8 mouse cellular contexts compared by ENCODE assay signal in the genomic region with DNA sequence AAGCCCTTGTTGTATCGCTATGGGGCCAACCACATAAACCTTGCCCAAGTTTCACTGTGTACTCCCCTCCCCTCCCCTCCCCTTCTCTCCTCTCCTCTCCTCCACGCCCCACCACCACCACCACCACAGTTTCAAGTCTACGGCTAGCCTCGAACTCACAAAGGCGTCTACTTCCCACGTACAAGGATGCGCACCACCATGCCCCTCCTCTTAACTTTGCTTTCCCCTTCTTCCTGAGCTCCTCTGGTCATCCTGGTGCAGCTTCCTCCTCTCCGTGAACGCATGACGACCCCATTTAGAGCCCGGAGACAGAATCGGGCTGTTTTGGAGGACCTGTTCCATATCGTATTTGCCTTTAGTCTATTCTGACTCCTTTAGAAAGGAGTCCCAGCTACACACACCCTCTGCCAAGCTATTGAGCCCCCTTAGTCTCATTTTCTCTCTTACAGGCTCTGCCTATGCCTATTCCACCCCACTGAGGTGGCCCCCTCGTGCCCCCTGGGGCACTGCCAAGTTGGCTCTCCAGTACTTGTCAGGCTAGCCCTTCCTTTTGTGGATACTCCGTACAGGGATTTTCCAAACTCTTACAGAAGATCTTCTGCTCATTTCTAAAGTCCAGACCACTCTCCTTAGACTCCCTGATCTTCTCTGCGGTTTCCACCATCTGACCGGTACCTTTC. TPM values are rescaled to one million over a fixed set of nuclear protein-coding genes. Genes with fewer than 3 reads are reported as not detected.
DNase-seq lines count a peak whose midpoint lies in the region; ATAC-seq and TF ChIP-seq lines count a peak whose summit lies in the region.

No protein-coding gene starts in this region.

- H3K4me1 ChIP-seq in heart, embryonic 10.5 days: peaks cover 72% of the 10 kb centered on the region
- H3K4me1 ChIP-seq in forebrain, embryonic 12.5 days: peaks cover 71% of the 10 kb centered on the region
- peaks cover 32% of the 10 kb centered on the region for H3K4me1 ChIP-seq in limb, embryonic 14.5 days (ENCODE audit: control insufficient read depth, insufficient read depth, low read length)
- H3K4me1 ChIP-seq in thymus, adult 2 months (replicated peaks; ENCODE audit: control insufficient read depth, insufficient read depth, low read length): peaks cover 54% of the 10 kb centered on the region

- peaks cover 1% of the 10 kb centered on the region; the same call in 1 of the 2 replicates for H3K36me3 ChIP-seq in heart, embryonic 10.5 days
- H3K36me3 ChIP-seq in forebrain, embryonic 12.5 days (replicated peaks): peaks cover 4% of the 10 kb centered on the region; the same call in 1 of the 2 replicates
- peaks cover 13% of the 10 kb centered on the region for H3K36me3 ChIP-seq in limb, embryonic 14.5 days (ENCODE audit: control insufficient read depth, insufficient read depth, low read length)
- no peaks in the 10 kb centered on the region for H3K36me3 ChIP-seq in thymus, adult 2 months (ENCODE audit: control insufficient read depth, insufficient read depth, low read length)

- peak overlapping the region; percentile 73 for H3K4me3 ChIP-seq in heart, embryonic 10.5 days
- peak overlapping the region; percentile 70; the same call in 1 of the 2 replicates for H3K4me3 ChIP-seq in forebrain, embryonic 12.5 days (replicated peaks)
- H3K4me3 ChIP-seq in limb, embryonic 14.5 days (replicated peaks; ENCODE audit: low read length): peak overlapping the region; percentile 64; the same call in 1 of the 2 replicates
- H3K4me3 ChIP-seq in thymus, adult 2 months (ENCODE audit: control insufficient read depth, insufficient read depth, low read length): no peak overlapping the region

- DNase-seq in heart, embryonic 10.5 days (ENCODE audit: low spot score): no peak
- DNase-seq in heart, adult 9 months (ENCODE audit: low spot score in 2 of 2): no peak
- DNase-seq in B cell, adult 2 months: peak; percentile 20 to 26
- DNase-seq in limb, embryonic 14.5 days (ENCODE audit: low spot score): no peak
- DNase-seq in thymus, adult 2 months: no peak
- no peak for DNase-seq in adrenal gland, adult 18-20 months (ENCODE audit: low spot score in 2 of 2)
- DNase-seq in urinary bladder, postnatal 4 days (ENCODE audit: low spot score in 2 of 2): no peak

- no peak overlapping the region for H3K9ac ChIP-seq in forebrain, embryonic 12.5 days
- no peak overlapping the region for H3K9ac ChIP-seq in limb, embryonic 14.5 days (ENCODE audit: low read depth, low read length, severe bottlenecking)

- no peaks in the 10 kb centered on the region for H3K9me3 ChIP-seq in heart, embryonic 10.5 days
- H3K9me3 ChIP-seq in forebrain, embryonic 12.5 days: no peaks in the 10 kb centered on the region
- no peaks in the 10 kb centered on the region for H3K9me3 ChIP-seq in limb, embryonic 14.5 days (ENCODE audit: control insufficient read depth, low read length)

- no peak for ATAC-seq in forebrain, embryonic 12.5 days (ENCODE audit: low FRiP score)
- no peak for ATAC-seq in limb, embryonic 14.5 days (ENCODE audit: low FRiP score, low read depth)

- no peak for TF ChIP-seq POLR2A in limb, embryonic 14.5 days (IDR thresholded peaks at IDR 0.05; ENCODE audit: borderline replicate concordance, extremely low read depth, insufficient read depth, insufficient read length)
- no peak for TF ChIP-seq POLR2A in thymus, adult 2 months (IDR thresholded peaks at IDR 0.05; ENCODE audit: control insufficient read depth, extremely low read depth, insufficient read depth, low read length, poor library complexity)

- no peak overlapping the region for H3K27ac ChIP-seq in heart, embryonic 10.5 days
- H3K27ac ChIP-seq in forebrain, embryonic 12.5 days: no peak overlapping the region
- H3K27ac ChIP-seq in limb, embryonic 14.5 days (replicated peaks; ENCODE audit: low read depth, low read length): no peak overlapping the region
- H3K27ac ChIP-seq in thymus, adult 2 months (ENCODE audit: control insufficient read depth, insufficient read depth, low read length): no peak overlapping the region

- WGBS in heart, embryonic 10.5 days: 6% methylated on average over 17 of the region's 17 CpGs
- 6% methylated on average over 17 of the region's 17 CpGs for WGBS in forebrain, embryonic 12.5 days
- 12% methylated on average over 17 of the region's 17 CpGs for WGBS in limb, embryonic 14.5 days
- WGBS in thymus, adult 2 months: 12% methylated on average over 17 of the region's 17 CpGs

- no peak for TF ChIP-seq CTCF in thymus, adult 2 months (IDR thresholded peaks at IDR 0.05; ENCODE audit: borderline replicate concordance, control insufficient read depth, extremely low read depth, insufficient read depth, low read length, poor library complexity)

- H3K27me3 ChIP-seq in heart, embryonic 10.5 days (ENCODE audit: insufficient read depth, poor library complexity, severe bottlenecking): peaks cover 74% of the 10 kb centered on the region
- peaks cover 85% of the 10 kb centered on the region for H3K27me3 ChIP-seq in forebrain, embryonic 12.5 days
- H3K27me3 ChIP-seq in limb, embryonic 14.5 days (ENCODE audit: control insufficient read depth, insufficient read depth, low read length): peaks cover 70% of the 10 kb centered on the region
- peaks cover 38% of the 10 kb centered on the region for H3K27me3 ChIP-seq in thymus, adult 2 months (ENCODE audit: control insufficient read depth, insufficient read depth, low read length)

- peak overlapping the region; percentile 72 for H3K4me2 ChIP-seq in forebrain, embryonic 12.5 days
- H3K4me2 ChIP-seq in limb, embryonic 14.5 days (replicated peaks; ENCODE audit: low read depth, low read length, severe bottlenecking): peak overlapping the region; percentile 85

RNA-seq across cellular contexts. Expression of a gene that starts 2.0 kb away (rescaled TPM):
- polyA plus RNA-seq in heart, embryonic 10.5 days (2016; fragmentation: Nextera tagmentation; extraction: Ambion mirVana): 1.9 and 2.1 TPM in 2 replicates
- polyA plus RNA-seq in forebrain, embryonic 12.5 days (2016; fragmentation: Nextera tagmentation; extraction: Ambion mirVana): 3.2 and 4.4 TPM in 2 replicates
- polyA plus RNA-seq in limb, embryonic 14.5 days (2012; rRNA removed): 90.8 and 125 TPM in 2 replicates
- polyA plus RNA-seq in limb, embryonic 14.5 days (2014; fragmentation: Nextera tagmentation; extraction: Ambion mirVana): 21.4 and 24.6 TPM in 2 replicates
- polyA plus RNA-seq in thymus, adult 2 months (2012; rRNA removed): 10.6 and 14.1 TPM in 2 replicates
- 10 to 100 TPM in 1 of 2 experiments, 1 to 10 TPM in 1; 5.4 to 13.1 TPM for total RNA-seq in adrenal gland, adult 18-20 months (2021)

RNA-seq across cellular contexts. Expression of a gene that starts 7.3 kb away (rescaled TPM):
- polyA plus RNA-seq in heart, embryonic 10.5 days (2016; fragmentation: Nextera tagmentation; extraction: Ambion mirVana): 24.0 and 29.0 TPM in 2 replicates
- polyA plus RNA-seq in forebrain, embryonic 12.5 days (2016; fragmentation: Nextera tagmentation; extraction: Ambion mirVana): 24.3 and 25.3 TPM in 2 replicates
- 22.5 and 25.0 TPM in 2 replicates for polyA plus RNA-seq in limb, embryonic 14.5 days (2012; rRNA removed)
- 29.8 and 30.3 TPM in 2 replicates for polyA plus RNA-seq in limb, embryonic 14.5 days (2014; fragmentation: Nextera tagmentation; extraction: Ambion mirVana)
- 37.6 and 48.9 TPM in 2 replicates for polyA plus RNA-seq in thymus, adult 2 months (2012; rRNA removed)
- total RNA-seq in adrenal gland, adult 18-20 months (2021): 10 to 100 TPM; 15.9 to 19.8 TPM

RNA-seq across cellular contexts. Expression of a gene that starts 19.7 kb away (rescaled TPM):
- polyA plus RNA-seq in heart, embryonic 10.5 days (2016; fragmentation: Nextera tagmentation; extraction: Ambion mirVana): 26.8 and 28.0 TPM in 2 replicates
- 15.7 and 16.6 TPM in 2 replicates for polyA plus RNA-seq in forebrain, embryonic 12.5 days (2016; fragmentation: Nextera tagmentation; extraction: Ambion mirVana)
- polyA plus RNA-seq in limb, embryonic 14.5 days (2012; rRNA removed): 30.0 and 46.6 TPM in 2 replicates
- polyA plus RNA-seq in limb, embryonic 14.5 days (2014; fragmentation: Nextera tagmentation; extraction: Ambion mirVana): 23.1 and 25.5 TPM in 2 replicates
- 28.3 and 33.8 TPM in 2 replicates for polyA plus RNA-seq in thymus, adult 2 months (2012; rRNA removed)
- total RNA-seq in adrenal gland, adult 18-20 months (2021): 10 to 100 TPM; 23.4 to 34.5 TPM

RNA-seq across cellular contexts. Expression of a gene that starts 22.3 kb away (rescaled TPM):
- polyA plus RNA-seq in heart, embryonic 10.5 days (2016; fragmentation: Nextera tagmentation; extraction: Ambion mirVana): 9.7 and 16.6 TPM in 2 replicates
- 1.7 and 1.8 TPM in 2 replicates for polyA plus RNA-seq in forebrain, embryonic 12.5 days (2016; fragmentation: Nextera tagmentation; extraction: Ambion mirVana)
- 3.4 and 3.9 TPM in 2 replicates for polyA plus RNA-seq in limb, embryonic 14.5 days (2012; rRNA removed)
- 4.4 and 5.3 TPM in 2 replicates for polyA plus RNA-seq in limb, embryonic 14.5 days (2014; fragmentation: Nextera tagmentation; extraction: Ambion mirVana)
- 15.3 and 15.5 TPM in 2 replicates for polyA plus RNA-seq in thymus, adult 2 months (2012; rRNA removed)
- 10 to 100 TPM; 27.7 to 33.2 TPM for total RNA-seq in adrenal gland, adult 18-20 months (2021)

Comparison
In these comparisons a context has a peak if more than half of its experiments do, and no peak if none do; other contexts are left out.
1. DNase-seq: peak in B cell, adult 2 months (2 of 2); none in heart, embryonic 10.5 days (single experiment), heart, adult 9 months (0 of 2), limb, embryonic 14.5 days (single experiment), thymus, adult 2 months (single experiment), adrenal gland, adult 18-20 months (0 of 2) and urinary bladder, postnatal 4 days (0 of 2).